Mouse (Mus musculus): ENCODE measurements around the gene Grid1. TPM values are rescaled to one million over a fixed set of nuclear protein-coding genes. Genes with fewer than 3 reads are reported as not detected.

Gene Grid1
- polyA plus RNA-seq, 1 experiment from 2014 or later: 1.1 TPM

GRCm38 (mm10) chr14:34793406-34794037 lies 26.4 kb upstream of the Grid1 start:
- Histone ChIP-seq H3K9ac (ENCODE audit: low read length) (no peak overlapping the region), H3K27ac (ENCODE audit: low read depth, low read length) (no peak overlapping the region)

GRCm38 (mm10) chr14:34810763-34811489 lies 9.0 kb upstream of the Grid1 start:
- H3K4me1 ChIP-seq (ENCODE audit: control insufficient read depth, insufficient read depth, low read length): no peaks in the 10 kb centered on the region
- H3K27me3 ChIP-seq (replicated peaks; ENCODE audit: control insufficient read depth, insufficient read depth, low read length): peaks cover 5% of the 10 kb centered on the region; the same call in 1 of the 2 replicates
- H3K4me2 ChIP-seq (ENCODE audit: low read length): peak overlapping the region; percentile 35
- no peak overlapping the region for H3K27ac ChIP-seq (ENCODE audit: low read depth, low read length)
- H3K4me3 ChIP-seq (ENCODE audit: low read depth, low read length): no peak overlapping the region
- no peaks in the 10 kb centered on the region for H3K36me3 ChIP-seq (ENCODE audit: control insufficient read depth, insufficient read depth, low read length)
- WGBS: 15% methylated on average over 16 of the region's 16 CpGs
- H3K9ac ChIP-seq (ENCODE audit: low read length): no peak overlapping the region
- H3K9me3 ChIP-seq (replicated peaks; ENCODE audit: control insufficient read depth, low read length): no peaks in the 10 kb centered on the region
- ATAC-seq (peak; percentile 89), DNase-seq (ENCODE audit: low spot score) (peak; percentile 94)

More at GRCm38 (mm10) chr14:34793406-34794037, 26.4 kb upstream of the Grid1 start:
- DNase-seq (ENCODE audit: low spot score) (no peak), ATAC-seq (no peak)
- Histone ChIP-seq H3K9me3 (replicated peaks; ENCODE audit: control insufficient read depth, low read length) (no peaks in the 10 kb centered on the region), H3K4me2 (ENCODE audit: low read length) (no peak overlapping the region), H3K4me3 (ENCODE audit: low read depth, low read length) (no peak overlapping the region), H3K36me3 (ENCODE audit: control insufficient read depth, insufficient read depth, low read length) (no peaks in the 10 kb centered on the region), H3K27me3 (replicated peaks; ENCODE audit: control insufficient read depth, insufficient read depth, low read length) (no peaks in the 10 kb centered on the region), H3K4me1 (ENCODE audit: control insufficient read depth, insufficient read depth, low read length) (no peaks in the 10 kb centered on the region)
- WGBS: 76% methylated on average over 1 of the region's 1 CpGs

GRCm38 (mm10) chr14:34811490-34811808 lies 8.5 kb upstream of the Grid1 start:
- Histone ChIP-seq H3K36me3 (ENCODE audit: control insufficient read depth, insufficient read depth, low read length) (no peaks in the 10 kb centered on the region), H3K27me3 (replicated peaks; ENCODE audit: control insufficient read depth, insufficient read depth, low read length) (peaks cover 10% of the 10 kb centered on the region), H3K4me2 (ENCODE audit: low read length) (no peak overlapping the region), H3K27ac (ENCODE audit: low read depth, low read length) (no peak overlapping the region), H3K4me3 (ENCODE audit: low read depth, low read length) (no peak overlapping the region), H3K9ac (ENCODE audit: low read length) (no peak overlapping the region), H3K9me3 (replicated peaks; ENCODE audit: control insufficient read depth, low read length) (no peaks in the 10 kb centered on the region), H3K4me1 (ENCODE audit: control insufficient read depth, insufficient read depth, low read length) (no peaks in the 10 kb centered on the region)
- ATAC-seq: no peak
- no peak for DNase-seq (ENCODE audit: low spot score)
- 62% methylated on average over 10 of the region's 10 CpGs for WGBS

GRCm38 (mm10) chr14:34816301-34816700 lies 3.6 kb upstream of the Grid1 start:
- Histone ChIP-seq H3K4me2 (ENCODE audit: low read length) (no peak overlapping the region), H3K9ac (ENCODE audit: low read length) (no peak overlapping the region), H3K36me3 (ENCODE audit: control insufficient read depth, insufficient read depth, low read length) (no peaks in the 10 kb centered on the region), H3K27ac (ENCODE audit: low read depth, low read length) (no peak overlapping the region), H3K27me3 (replicated peaks; ENCODE audit: control insufficient read depth, insufficient read depth, low read length) (peaks cover 42% of the 10 kb centered on the region), H3K9me3 (replicated peaks; ENCODE audit: control insufficient read depth, low read length) (no peaks in the 10 kb centered on the region), H3K4me1 (ENCODE audit: control insufficient read depth, insufficient read depth, low read length) (0 out of 2 replicates have a peak, but pooled peaks cover 7% of the 10 kb centered on the region), H3K4me3 (ENCODE audit: low read depth, low read length) (no peak overlapping the region)
- DNase-seq (ENCODE audit: low spot score): no peak
- 35% methylated on average over 3 of the region's 3 CpGs for WGBS
- no peak for ATAC-seq

- no peaks in the 10 kb centered on the region for H3K9me3 ChIP-seq (replicated peaks; ENCODE audit: control insufficient read depth, low read length)
- WGBS: 4% methylated on average over 9 of the region's 9 CpGs
- H3K36me3 ChIP-seq (ENCODE audit: control insufficient read depth, insufficient read depth, low read length): no peaks in the 10 kb centered on the region
- H3K9ac ChIP-seq (ENCODE audit: low read length): peak overlapping the region; percentile 29; the same call in 1 of the 2 replicates
- H3K27ac ChIP-seq (ENCODE audit: low read depth, low read length): no peak overlapping the region
- DNase-seq (ENCODE audit: low spot score) (no peak), ATAC-seq (no peak)
- peaks cover 58% of the 10 kb centered on the region for H3K27me3 ChIP-seq (replicated peaks; ENCODE audit: control insufficient read depth, insufficient read depth, low read length)
- H3K4me1 ChIP-seq (ENCODE audit: control insufficient read depth, insufficient read depth, low read length): peaks cover 10% of the 10 kb centered on the region; the same call in 1 of the 2 replicates
- peak overlapping the region; percentile 59; the same call in 1 of the 2 replicates for H3K4me3 ChIP-seq (ENCODE audit: low read depth, low read length)
- peak overlapping the region; percentile 90; the same call in 1 of the 2 replicates for H3K4me2 ChIP-seq (ENCODE audit: low read length)
Observed at GRCm38 (mm10) chr14:34818387-34818980, 1.4 kb upstream of the Grid1 start.

- peak overlapping the region; percentile 66 for H3K27ac ChIP-seq (ENCODE audit: low read depth, low read length)
- peak; percentile 84 for DNase-seq (ENCODE audit: low spot score)
- peaks cover 10% of the 10 kb centered on the region; the same call in 1 of the 2 replicates for H3K4me1 ChIP-seq (ENCODE audit: control insufficient read depth, insufficient read depth, low read length)
- H3K4me2 ChIP-seq (ENCODE audit: low read length): peak overlapping the region; percentile 90
- H3K9me3 ChIP-seq (replicated peaks; ENCODE audit: control insufficient read depth, low read length): no peaks in the 10 kb centered on the region
- peaks cover 58% of the 10 kb centered on the region for H3K27me3 ChIP-seq (replicated peaks; ENCODE audit: control insufficient read depth, insufficient read depth, low read length)
- peak overlapping the region; percentile 59 for H3K4me3 ChIP-seq (ENCODE audit: low read depth, low read length)
- H3K36me3 ChIP-seq (ENCODE audit: control insufficient read depth, insufficient read depth, low read length): no peaks in the 10 kb centered on the region
- WGBS: under 1% methylated on average over 49 of the region's 85 CpGs
- peak overlapping the region; percentile 71 for H3K9ac ChIP-seq (ENCODE audit: low read length)
- ATAC-seq: peak; percentile 79
Observed at GRCm38 (mm10) chr14:34819121-34819918, 588 bp upstream of the Grid1 start.

- Histone ChIP-seq H3K4me2 (ENCODE audit: low read length) (peak overlapping the region; percentile 90), H3K9me3 (replicated peaks; ENCODE audit: control insufficient read depth, low read length) (no peaks in the 10 kb centered on the region), H3K4me1 (ENCODE audit: control insufficient read depth, insufficient read depth, low read length) (peaks cover 10% of the 10 kb centered on the region; the same call in 1 of the 2 replicates), H3K27me3 (replicated peaks; ENCODE audit: control insufficient read depth, insufficient read depth, low read length) (peaks cover 58% of the 10 kb centered on the region), H3K9ac (ENCODE audit: low read length) (peak overlapping the region; percentile 71), H3K27ac (ENCODE audit: low read depth, low read length) (no peak overlapping the region), H3K36me3 (ENCODE audit: control insufficient read depth, insufficient read depth, low read length) (no peaks in the 10 kb centered on the region), H3K4me3 (ENCODE audit: low read depth, low read length) (peak overlapping the region; percentile 59)
- DNase-seq (ENCODE audit: low spot score): peak; percentile 28
- WGBS: under 1% methylated on average over 12 of the region's 12 CpGs
- ATAC-seq: 0 out of 2 replicates have a peak, but pooled peaks have one; percentile 1
Observed at GRCm38 (mm10) chr14:34820653-34821005, 721 bp downstream of the Grid1 start.

GRCm38 (mm10) chr14:34821131-34821790 lies 1.4 kb downstream of the Grid1 start:
- peaks cover 14% of the 10 kb centered on the region; the same call in 1 of the 2 replicates for H3K4me1 ChIP-seq (ENCODE audit: control insufficient read depth, insufficient read depth, low read length)
- H3K4me2 ChIP-seq (ENCODE audit: low read length): peak overlapping the region; percentile 90
- 2% methylated on average over 26 of the region's 26 CpGs for WGBS
- no peak for DNase-seq (ENCODE audit: low spot score)
- no peak for ATAC-seq
- H3K4me3 ChIP-seq (ENCODE audit: low read depth, low read length): peak overlapping the region; percentile 59
- peaks cover 54% of the 10 kb centered on the region for H3K27me3 ChIP-seq (replicated peaks; ENCODE audit: control insufficient read depth, insufficient read depth, low read length)
- peak overlapping the region; percentile 71 for H3K9ac ChIP-seq (ENCODE audit: low read length)
- no peaks in the 10 kb centered on the region for H3K36me3 ChIP-seq (ENCODE audit: control insufficient read depth, insufficient read depth, low read length)
- H3K9me3 ChIP-seq (replicated peaks; ENCODE audit: control insufficient read depth, low read length): no peaks in the 10 kb centered on the region
- no peak overlapping the region for H3K27ac ChIP-seq (ENCODE audit: low read depth, low read length)

All from forebrain, embryonic 14.5 days (tissue).